Mouse (Mus musculus) left cerebral cortex, adult 2 months (tissue): ENCODE results near the gene Tmem82. TPM values are rescaled to one million over a fixed set of nuclear protein-coding genes. Genes with fewer than 3 reads are reported as not detected.

Source experiments
- DNase-seq, 2 experiments: peaks; one replicate each; pipeline ENCODE4 v3.0.0; 2021 to 2022; ENCODE audit warnings: low spot score in 2 of 2, mixed read lengths in 1 of 2; ENCODE audit errors: extremely low spot score in 1 of 2
- H3K27ac ChIP-seq: fragments of 200-600 bp; 2 replicates; pipeline ENCODE4 v1.8.1; 2022
- H3K4me3 ChIP-seq: fragments of 200-600 bp; 2 replicates; pipeline ENCODE4 v1.8.1; 2022
- CTCF ChIP-seq: fragments of 200-600 bp; IDR thresholded peaks from 2 replicates; pipeline ENCODE4 v1.8.1; 2022; ENCODE audit warnings: antibody characterized with exemption, mild to moderate bottlenecking, moderate library complexity
- intact Hi-C: fragments of 180-260 bp; cut with DNase I; formaldehyde crosslinking; loops from one replicate; pipeline ENCODE4 v1.15.1; 2025
- total RNA-seq, 2 experiments: library from RNA; stranded (reverse); gene quantifications; 2 replicates each; pipeline ENCODE4 v1.2.3; 2021

Gene Tmem82
- total RNA-seq, 2 experiments from 2014 or later: 0.30 to 1.1 TPM

DNA sequence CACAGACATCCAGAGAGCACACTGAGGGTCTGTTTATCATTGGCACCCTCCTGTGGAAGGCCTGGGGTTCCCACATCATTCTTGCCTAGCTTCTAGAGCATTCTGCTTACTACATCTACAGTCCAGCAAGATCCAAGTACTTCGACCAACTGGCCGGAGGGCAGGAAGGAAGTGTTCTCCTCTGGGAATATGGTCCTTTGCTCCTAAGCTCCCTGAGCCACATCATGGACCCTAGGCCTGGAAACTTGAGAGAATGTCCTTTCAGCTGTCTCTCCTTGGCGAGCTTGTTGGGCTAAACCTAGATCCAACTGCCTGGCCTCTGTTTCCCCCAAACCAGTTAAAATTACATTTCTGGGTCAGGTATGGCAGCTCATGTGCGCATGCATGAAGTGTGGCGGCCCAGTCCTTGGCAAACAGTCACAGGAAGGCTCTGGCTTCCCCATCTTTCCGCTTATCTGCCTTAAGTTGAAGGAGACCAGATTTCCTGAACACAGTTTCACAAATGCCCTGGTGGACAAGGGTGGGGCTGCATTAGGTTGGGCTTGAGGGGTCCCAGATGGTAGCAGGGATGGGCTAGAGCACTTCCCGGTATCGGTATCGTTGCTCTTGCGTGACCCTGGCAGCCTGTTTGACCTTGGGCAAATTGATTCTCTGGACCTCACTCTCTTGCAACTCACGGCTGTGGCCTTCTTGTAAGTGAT is 15.8 kb downstream of the Tmem82 start:
- intact Hi-C loops: no loop called here
- Histone ChIP-seq H3K27ac (no peak overlapping the region), H3K4me3 (no peak overlapping the region)
- no peak for TF ChIP-seq CTCF
- DNase-seq: no peak

DNA sequence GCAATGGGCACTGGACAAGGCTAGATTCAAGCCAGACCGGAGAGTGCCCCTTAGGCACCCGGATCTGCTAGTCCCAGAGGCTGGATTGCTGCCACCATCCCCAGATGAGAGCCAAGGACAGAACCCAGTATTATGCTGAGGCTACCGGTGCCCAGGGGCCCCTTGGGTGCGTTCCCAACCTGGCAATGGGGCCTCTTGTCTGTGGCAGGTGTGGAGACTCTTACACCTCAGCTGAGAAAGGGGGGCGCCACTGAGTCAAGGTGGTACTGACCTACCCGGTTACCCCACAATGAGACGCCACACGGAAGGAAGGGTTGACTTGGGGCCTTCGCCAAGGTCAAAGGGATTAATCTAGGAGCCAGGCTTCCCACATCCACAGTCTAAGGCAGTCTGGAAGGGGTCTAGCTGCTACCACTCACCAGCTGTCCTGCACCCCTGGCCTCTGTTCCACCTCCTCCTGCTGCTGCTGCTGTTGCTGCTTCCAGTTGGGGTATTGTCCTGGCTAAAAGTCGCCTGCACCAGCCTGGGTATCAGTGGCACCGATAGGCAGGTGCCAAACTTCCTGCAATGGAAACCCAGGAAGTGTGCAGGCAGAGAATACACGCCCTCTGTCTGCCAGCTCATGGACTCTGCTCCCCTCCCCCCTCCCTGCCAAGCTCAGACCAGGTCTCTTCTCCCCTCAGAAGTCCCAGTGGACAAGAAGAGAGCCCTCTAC is 17.1 kb downstream of the Tmem82 start:
- no peak for TF ChIP-seq CTCF
- no peak overlapping the region for H3K27ac ChIP-seq
- intact Hi-C loops: no loop called here
- no peak overlapping the region for H3K4me3 ChIP-seq
- DNase-seq: no peak

DNA sequence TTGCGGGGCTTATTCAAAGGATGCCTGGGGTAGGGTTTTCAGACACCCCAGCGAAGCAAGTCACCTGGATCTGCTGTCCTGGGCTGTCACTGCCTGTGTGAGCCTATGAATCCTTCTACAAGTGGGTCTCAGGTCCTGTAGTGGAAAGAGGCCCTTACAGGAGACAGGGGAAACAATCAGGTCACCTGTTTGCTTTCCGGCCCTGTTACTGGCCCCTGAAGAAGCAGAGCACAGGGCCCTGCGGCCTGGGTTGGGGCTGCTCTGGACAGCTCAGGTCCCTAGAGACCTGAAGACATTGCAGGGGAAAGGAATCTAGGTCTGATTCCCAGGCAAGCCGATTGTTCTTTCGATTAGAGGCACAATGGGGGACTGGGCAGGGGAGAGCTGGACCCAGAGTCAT is 18.1 kb downstream of the Tmem82 start:
- Histone ChIP-seq H3K4me3 (no peak overlapping the region), H3K27ac (no peak overlapping the region)
- no peak for DNase-seq
- intact Hi-C loops: no loop called here
- no peak for TF ChIP-seq CTCF

DNA sequence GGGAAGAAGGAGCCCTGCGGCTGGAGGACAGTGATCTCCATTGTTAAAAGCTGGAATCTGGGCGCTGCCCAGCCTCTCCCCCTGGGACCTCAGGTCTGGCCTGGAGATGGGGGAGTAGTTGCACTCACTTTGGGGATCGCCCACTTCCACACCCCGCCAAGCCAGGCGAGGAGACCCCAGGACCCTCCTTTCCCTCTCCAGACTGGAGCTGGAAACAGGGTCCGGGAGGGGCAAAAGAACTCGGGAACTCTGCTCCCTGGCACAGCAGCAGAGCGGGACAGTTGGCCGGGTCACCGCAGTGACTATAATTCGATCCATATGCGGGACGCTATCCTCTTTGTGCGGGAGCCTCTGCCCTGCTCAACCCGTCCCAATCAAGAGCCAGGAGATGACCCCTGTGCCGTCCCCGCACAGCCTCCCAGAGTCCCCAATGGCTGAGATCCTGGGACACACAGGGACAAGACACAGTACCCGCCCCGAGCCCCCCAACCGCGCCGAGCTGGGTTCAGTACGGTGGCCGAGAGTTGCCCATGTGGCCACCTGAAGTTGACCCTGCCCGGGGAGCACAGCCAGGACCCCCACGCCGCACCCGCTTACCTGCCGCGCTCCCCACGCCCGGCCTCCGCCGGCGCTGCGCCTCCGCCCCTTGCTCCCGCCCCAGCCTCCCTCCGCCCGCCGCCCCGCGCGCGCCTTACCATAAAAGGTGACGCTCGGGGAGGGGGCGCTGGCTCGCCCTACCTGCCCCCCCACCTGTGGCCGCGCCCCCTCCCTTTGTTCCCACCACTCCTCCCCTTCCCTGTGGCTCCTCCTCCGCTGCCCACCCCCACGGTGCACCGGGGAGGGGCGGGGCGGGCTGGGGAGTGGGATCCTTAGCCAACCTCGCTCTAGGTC is 18.9 kb downstream of the Tmem82 start:
- DNase-seq: no peak
- H3K27ac ChIP-seq: no peak overlapping the region
- H3K4me3 ChIP-seq: peak overlapping the region; percentile 43
- TF ChIP-seq CTCF: no peak
- intact Hi-C loops: no loop called here

DNA sequence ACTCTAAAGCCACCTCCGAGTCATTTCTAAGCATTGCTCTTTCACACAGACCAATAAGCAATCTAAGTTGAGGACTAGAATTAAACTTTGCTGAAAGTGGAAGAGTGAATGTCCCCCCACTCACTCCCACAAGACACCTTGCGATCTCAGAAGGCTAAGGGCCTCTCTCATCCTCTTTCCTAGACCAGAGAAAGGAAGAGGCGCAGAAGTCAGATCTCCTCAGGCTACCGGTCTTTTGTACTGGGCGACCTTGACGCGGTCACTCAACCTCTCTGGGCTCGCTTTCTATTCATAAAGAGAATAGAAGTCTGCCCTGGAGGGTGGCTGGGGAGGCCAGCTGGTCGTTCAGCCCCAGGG is 19.6 kb downstream of the Tmem82 start:
- H3K4me3 ChIP-seq: peak overlapping the region; percentile 43
- intact Hi-C loops: no loop called here

DNA sequence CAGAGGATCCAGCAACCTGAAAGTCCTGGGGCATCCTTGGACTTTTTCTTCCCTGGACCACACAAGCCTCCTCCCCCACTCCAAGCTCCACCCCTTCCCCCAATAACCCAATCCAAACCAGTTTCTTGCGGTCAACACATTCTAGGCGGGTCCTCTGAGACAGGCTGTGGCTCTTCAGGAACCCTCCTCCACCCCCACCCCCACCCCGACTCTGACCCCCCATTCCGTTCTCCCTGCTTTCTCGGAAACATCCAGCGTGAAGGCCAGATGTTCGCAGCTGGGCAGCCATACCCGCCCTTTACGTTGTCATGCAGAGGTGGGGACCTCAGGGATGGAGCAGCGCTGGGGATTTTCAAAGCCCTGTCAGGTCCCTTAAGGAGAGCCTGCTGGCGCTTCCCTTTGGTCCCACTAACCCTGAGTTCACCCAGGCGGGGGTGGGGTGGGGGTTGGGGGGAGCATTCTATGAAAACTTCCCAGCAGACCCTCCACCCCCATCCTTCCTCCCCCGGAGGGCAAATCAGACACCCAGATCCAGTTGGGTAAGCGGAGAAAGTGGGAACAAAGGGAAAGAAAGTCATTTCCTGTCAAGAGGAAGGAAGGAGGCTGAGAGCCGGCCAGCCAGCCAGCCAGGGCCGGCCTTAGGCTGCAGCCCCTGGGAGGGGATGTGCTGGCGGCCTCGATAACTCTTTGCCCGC is 20.1 kb downstream of the Tmem82 start:
- Histone ChIP-seq H3K4me3 (no peak overlapping the region), H3K27ac (no peak overlapping the region)
- no peak for DNase-seq
- no peak for TF ChIP-seq CTCF
- intact Hi-C loops: no loop called here

More for the DNA sequence above, 19.6 kb downstream of the Tmem82 start:
- no peak overlapping the region for H3K27ac ChIP-seq
- no peak for TF ChIP-seq CTCF
- DNase-seq: no peak

DNA sequence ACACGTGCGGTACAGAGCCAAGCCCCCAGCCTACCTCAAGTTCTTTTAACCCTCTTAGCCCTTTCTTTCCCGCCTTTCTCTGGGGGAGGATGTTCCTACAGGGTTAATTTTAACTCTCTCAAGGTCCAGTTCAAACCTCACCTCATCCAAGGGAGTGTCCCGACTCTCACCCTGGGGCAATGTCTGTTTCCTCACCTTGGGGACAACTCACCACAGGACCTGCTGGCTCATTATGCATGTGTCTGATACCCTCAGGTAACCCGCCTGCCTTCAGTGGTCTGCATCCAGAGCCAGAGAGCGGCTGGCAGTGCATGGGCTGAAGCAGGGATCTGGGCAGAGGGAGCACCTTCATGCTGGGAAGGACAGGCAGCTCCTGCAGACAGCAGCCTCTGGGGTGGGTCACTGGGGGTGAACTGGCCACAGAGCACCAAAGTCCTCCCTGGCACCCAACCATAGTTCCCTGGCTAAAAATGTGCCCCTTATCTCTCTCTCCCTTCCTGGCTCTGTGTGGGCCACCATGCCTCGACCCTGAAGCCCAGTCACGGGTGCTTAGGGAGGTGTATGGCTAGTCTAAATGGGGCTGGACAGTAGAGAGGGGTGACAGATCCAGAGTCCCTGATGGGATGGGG is 21.6 kb downstream of the Tmem82 start:
- no peak for TF ChIP-seq CTCF
- Histone ChIP-seq H3K4me3 (no peak overlapping the region), H3K27ac (no peak overlapping the region)
- DNase-seq: no peak
- intact Hi-C loops: no loop called here

DNA sequence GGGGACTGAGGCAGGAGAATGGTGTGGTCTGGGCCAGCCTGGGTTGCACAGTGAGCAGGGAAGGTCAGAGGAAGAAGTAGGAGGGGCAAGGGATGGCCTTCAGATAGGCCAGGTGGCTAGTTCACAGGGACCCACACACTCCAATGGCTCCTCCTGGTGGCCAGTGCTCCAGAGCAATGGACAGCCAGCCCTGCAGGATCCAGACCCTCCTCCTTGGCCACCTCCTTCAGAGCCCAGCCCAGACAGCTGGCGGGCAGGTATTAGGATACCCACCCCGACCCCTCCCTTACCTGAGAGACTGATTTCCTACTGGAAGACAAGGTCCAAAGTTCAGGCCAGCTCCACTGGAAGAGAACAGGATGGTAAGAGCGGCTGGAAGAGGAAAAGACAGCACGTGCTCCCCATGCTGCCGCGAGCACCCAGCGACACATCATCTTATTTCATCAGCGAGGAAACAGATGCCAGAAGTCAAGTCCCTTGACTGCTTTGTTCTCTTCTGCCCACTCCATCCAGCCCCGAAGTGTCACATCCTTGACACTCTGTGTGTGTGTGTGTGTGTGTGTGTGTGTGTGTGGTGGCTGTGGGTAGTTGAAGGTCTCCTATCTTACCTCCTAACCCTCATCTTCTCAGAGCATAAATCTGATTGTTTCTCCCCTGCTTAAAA is 22.7 kb downstream of the Tmem82 start:
- Histone ChIP-seq H3K4me3 (no peak overlapping the region), H3K27ac (no peak overlapping the region)
- intact Hi-C loops: no loop called here
- DNase-seq: no peak
- TF ChIP-seq CTCF: peak; percentile 12

DNA sequence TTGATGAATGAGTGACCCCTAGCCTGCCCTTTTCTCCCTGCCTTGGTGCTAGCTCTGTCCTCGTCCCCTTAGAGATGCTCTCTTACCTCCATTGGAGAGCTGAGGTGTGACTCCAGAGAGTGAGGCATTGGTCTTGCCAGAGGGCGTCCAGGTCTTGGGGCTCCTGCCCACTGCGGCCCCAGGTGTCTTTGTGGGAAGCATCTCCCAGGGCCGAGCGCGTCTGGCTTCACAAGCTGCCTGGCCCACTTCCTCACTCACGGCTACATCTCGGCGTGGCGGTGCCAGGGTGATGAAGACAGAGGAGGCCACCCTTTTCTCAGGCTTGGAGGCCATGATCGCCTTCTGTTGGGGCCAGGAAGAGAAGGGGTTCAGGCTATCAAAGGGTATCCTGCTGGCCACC is 23.3 kb downstream of the Tmem82 start:
- Histone ChIP-seq H3K27ac (no peak overlapping the region), H3K4me3 (no peak overlapping the region)
- no peak for DNase-seq
- intact Hi-C loops: no loop called here
- TF ChIP-seq CTCF: no peak

DNA sequence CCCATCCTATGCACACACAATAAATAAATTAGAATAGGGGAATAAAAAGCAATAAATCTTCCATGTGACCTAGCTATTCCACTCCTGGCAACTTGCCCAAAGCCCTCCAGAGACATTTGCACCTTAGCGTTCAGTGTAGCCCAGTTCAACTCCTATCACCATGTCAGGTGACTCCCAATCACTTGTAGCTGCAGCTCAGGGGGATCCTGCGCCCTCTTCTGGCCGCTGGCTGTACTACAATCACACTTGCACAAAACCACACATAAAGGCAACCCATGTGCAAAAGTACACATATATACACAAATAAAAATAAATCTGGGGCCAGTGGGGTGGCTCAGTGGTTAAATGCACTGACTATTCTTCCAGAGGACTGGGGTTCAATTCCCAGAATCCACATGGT is 26.9 kb downstream of the Tmem82 start:
- no peak for DNase-seq
- H3K4me3 ChIP-seq: no peak overlapping the region
- intact Hi-C loops: no loop called here
- no peak overlapping the region for H3K27ac ChIP-seq
- TF ChIP-seq CTCF: peak; percentile 56

DNA sequence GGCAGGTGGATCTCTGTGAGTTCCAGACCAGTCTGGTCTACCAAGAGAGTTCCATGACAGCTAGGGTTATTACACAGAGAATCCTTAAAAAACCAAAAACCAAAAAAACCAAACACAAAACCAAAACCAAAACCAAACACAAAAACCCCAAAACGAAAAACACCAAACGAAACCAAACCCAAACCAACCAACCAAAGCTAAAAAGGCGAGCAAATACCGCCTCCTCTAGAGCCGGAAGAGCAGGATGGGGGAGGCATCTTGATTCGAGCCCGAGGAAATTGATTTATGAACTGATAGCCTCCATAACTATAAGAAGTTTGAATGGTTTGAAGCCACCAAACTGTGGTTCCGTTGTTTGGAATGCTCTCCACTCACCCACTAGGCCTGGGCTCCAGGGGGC is 34.5 kb downstream of the Tmem82 start:
- intact Hi-C loops: no loop called here
- DNase-seq: no peak
- no peak overlapping the region for H3K4me3 ChIP-seq
- no peak overlapping the region for H3K27ac ChIP-seq
- no peak for TF ChIP-seq CTCF
